Mouse (Mus musculus) frontal cortex, postnatal 10 days (tissue): Measurements from ENCODE around the gene Tnrc6b.
"Not testable (repeated sequence)": the region's sequence is repeated elsewhere in the genome, so short reads cannot be mapped to it uniquely, and the experiment has no call there.

ENCODE experiments used
- DNase-seq, 2 experiments: peaks; one replicate each; pipeline ENCODE4 v3.0.0; 2022; ENCODE audit warnings: low spot score in 2 of 2, mixed read lengths in 1 of 2

The Tnrc6b gene

GRCm38 (mm10) chr15:80844926-80845325 is 133.8 kb downstream of the Tnrc6b start:
- no peak for DNase-seq

GRCm38 (mm10) chr15:80850004-80850403 is 138.9 kb downstream of the Tnrc6b start:
- DNase-seq, result no peak

- no peak for DNase-seq
Measured at GRCm38 (mm10) chr15:80850682-80851475, 139.8 kb downstream of the Tnrc6b start.

GRCm38 (mm10) chr15:80852122-80852521 is 141.0 kb downstream of the Tnrc6b start:
- no peak for DNase-seq

- not testable (repeated sequence) for DNase-seq
Measured at GRCm38 (mm10) chr15:80852527-80852926, 141.4 kb downstream of the Tnrc6b start.

- no peak for DNase-seq
Measured at GRCm38 (mm10) chr15:80859366-80859765, 148.3 kb downstream of the Tnrc6b start.

- no peak for DNase-seq
Measured at GRCm38 (mm10) chr15:80861302-80861701, 150.2 kb downstream of the Tnrc6b start.

GRCm38 (mm10) chr15:80862027-80862426 is 150.9 kb downstream of the Tnrc6b start:
- DNase-seq, result no peak

- DNase-seq, result not testable (repeated sequence)
Measured at GRCm38 (mm10) chr15:80868603-80869002, 157.5 kb downstream of the Tnrc6b start.

- DNase-seq, result no peak
Measured at GRCm38 (mm10) chr15:80874726-80875125, 163.6 kb downstream of the Tnrc6b start.

GRCm38 (mm10) chr15:80876231-80876630 is 165.1 kb downstream of the Tnrc6b start:
- DNase-seq, result peak in 1 of 2 experiments; percentile 32

GRCm38 (mm10) chr15:80884095-80884494 is 173.0 kb downstream of the Tnrc6b start:
- no peak for DNase-seq

GRCm38 (mm10) chr15:80886361-80887156 is 175.4 kb downstream of the Tnrc6b start:
- no peak for DNase-seq

- no peak for DNase-seq
Measured at GRCm38 (mm10) chr15:80892341-80892740, 181.2 kb downstream of the Tnrc6b start.

GRCm38 (mm10) chr15:80896741-80897140 is 185.6 kb downstream of the Tnrc6b start:
- DNase-seq, result no peak

GRCm38 (mm10) chr15:80897911-80898310 is 186.8 kb downstream of the Tnrc6b start:
- no peak for DNase-seq

- DNase-seq, result no peak
Measured at GRCm38 (mm10) chr15:80899806-80900205, 188.7 kb downstream of the Tnrc6b start.

- no peak for DNase-seq
Measured at GRCm38 (mm10) chr15:80901806-80902513, 190.8 kb downstream of the Tnrc6b start.

GRCm38 (mm10) chr15:80904776-80905175 is 193.7 kb downstream of the Tnrc6b start:
- not testable (repeated sequence) for DNase-seq

GRCm38 (mm10) chr15:80910183-80910582 is 199.1 kb downstream of the Tnrc6b start:
- no peak for DNase-seq

GRCm38 (mm10) chr15:80910790-80911531 is 199.8 kb downstream of the Tnrc6b start:
- DNase-seq, result no peak
